Mouse (Mus musculus) kidney, postnatal 4 days (tissue): ENCODE measurements around the gene Neu1.
"Not testable (repeated sequence)": the region's sequence is repeated elsewhere in the genome, so short reads cannot be mapped to it uniquely, and the experiment has no call there.

Experiments
- DNase-seq, 2 experiments: peaks; one replicate each; pipeline ENCODE4 v3.0.0; 2021; ENCODE audit warnings: mixed read lengths in 2 of 2

The Neu1 gene

GRCm38 (mm10) chr17:34931061-34931734 lies at the start of gene Neu1:
Gene Neu1, plus strand, starts transcription at chr17:34931253.
- peak; percentile 99 for DNase-seq

DNA sequence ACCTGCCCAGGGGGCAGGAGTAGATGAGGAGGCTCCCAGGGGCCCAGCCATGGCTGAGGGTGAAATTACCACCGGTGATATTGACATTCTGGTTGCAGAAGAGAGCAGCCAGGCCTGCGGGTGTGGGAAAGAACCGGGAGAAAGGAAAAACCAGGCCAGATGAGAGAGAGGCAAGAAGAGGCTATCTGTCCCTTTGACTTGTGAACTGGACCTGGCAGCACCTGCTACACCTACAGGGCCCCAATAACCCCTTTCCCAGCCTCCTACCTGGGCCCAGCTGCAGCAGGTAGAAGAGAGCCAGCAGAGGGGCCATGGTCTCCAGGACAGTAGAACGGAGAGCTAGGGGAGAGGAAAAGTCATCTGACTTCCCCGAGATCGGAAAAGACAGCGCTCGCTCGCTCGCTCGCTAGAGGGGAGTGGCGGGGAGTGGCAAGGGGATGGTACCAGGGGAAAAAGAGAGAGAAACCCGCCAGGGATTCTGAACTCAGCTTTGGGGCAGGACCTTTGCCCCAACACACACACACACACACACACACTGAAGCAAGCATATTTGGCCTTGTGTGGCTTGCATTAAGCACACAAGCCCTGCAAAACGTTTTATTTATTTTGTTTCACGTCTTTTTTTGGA lies 49.3 kb upstream of the Neu1 start, which contains the start of gene Gm20547:
Gene Gm20547 (minus strand): TSS at position 360 of the 628 bp plus-strand sequence.
- peak; percentile 18 to 32 for DNase-seq

DNA sequence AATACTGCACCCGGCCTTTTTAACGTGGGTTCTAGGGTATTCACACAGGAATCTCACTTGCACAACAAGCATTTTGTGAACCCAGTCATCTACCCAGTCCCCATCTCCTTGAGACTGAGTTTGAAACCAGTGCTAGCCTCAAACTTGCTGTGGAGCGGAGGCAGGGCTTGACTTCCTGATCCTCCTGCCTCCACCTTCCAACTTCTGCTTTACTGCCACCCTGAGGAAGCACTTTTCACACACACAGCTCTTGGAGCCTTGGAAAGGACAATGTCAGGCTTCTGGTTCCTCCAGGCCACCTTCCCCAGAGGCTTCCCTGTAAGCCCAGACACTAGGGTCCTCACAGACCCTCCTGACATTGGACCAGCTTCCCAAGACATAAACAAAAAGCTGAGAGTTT lies 47.7 kb upstream of the Neu1 start:
- DNase-seq, result no peak

GRCm38 (mm10) chr17:34884704-34885103 lies 46.3 kb upstream of the Neu1 start:
- no peak for DNase-seq

DNA sequence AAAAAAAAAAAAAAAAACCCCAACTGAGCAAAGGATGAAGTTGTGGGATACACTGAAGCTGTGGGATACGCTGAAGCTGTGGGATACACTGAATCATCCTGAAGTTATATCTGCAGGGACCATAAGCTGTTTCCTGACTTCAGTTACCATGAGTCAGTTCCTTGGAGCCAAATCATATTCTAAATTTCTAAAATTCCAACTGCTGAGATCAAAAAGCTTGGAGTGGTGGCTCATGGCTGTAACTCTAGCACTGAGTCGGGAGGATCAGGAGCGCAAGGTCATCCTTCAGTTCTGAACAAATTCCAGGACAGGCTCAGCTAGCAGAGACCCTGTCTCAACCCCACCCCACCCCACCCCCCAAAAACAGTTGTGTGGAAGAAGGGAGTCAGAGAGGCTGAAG lies 45.4 kb upstream of the Neu1 start:
- DNase-seq, result no peak

- DNase-seq, result no peak
These were observed 43.1 kb upstream of the Neu1 start for GRCm38 (mm10) chr17:34887942-34888341.

DNA sequence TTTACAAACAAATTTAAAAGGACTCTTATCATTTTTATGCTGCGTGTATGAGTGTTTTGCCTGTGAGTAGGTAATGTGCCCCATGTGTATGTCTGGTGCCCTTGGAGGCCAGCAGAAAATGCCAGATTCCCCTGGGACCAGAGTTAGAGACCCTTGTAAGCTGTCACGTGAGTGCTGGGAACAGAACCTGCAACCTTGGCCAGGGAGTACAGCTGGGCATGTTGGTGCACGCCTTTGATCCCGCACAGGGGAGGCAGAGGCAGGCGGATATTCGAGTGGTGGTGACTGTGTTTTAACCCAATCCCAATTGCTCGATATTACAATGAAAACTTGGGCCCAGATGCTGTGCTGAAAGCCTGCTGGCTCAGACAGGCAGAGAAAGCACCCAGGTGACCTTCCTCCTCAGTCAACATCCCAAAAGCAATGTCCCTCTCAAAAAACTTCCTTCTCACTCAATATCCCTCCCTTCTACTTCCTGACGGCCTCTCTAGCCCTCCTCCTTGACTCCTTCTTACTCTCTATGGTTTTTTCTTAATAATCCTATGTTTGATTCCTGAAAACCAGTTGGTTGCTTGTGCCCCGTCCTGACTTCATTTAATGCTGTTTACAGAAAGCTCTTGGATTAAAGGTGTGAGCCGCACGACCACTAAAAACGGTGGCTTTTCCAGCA lies 40.8 kb upstream of the Neu1 start:
- no peak for DNase-seq

DNA sequence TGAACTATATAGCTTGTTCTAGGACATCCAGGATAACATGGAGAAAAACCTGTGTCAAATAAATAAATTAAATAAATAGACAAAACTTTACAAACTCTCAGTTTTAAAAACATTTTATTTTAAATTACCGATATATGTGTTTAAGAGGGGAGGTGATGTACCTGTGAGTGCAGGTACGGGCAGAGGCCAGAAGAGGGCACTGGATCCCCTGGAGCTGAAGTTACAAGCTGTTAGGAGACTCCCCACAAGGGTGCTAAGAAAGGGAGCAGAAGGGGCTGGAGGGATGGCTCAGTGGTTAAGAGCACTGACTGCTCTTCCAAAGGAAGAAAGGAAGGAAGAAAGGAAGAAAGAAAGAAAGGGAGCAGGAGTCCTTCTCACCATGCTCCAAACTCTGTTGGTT lies 39.7 kb upstream of the Neu1 start:
- no peak for DNase-seq

DNA sequence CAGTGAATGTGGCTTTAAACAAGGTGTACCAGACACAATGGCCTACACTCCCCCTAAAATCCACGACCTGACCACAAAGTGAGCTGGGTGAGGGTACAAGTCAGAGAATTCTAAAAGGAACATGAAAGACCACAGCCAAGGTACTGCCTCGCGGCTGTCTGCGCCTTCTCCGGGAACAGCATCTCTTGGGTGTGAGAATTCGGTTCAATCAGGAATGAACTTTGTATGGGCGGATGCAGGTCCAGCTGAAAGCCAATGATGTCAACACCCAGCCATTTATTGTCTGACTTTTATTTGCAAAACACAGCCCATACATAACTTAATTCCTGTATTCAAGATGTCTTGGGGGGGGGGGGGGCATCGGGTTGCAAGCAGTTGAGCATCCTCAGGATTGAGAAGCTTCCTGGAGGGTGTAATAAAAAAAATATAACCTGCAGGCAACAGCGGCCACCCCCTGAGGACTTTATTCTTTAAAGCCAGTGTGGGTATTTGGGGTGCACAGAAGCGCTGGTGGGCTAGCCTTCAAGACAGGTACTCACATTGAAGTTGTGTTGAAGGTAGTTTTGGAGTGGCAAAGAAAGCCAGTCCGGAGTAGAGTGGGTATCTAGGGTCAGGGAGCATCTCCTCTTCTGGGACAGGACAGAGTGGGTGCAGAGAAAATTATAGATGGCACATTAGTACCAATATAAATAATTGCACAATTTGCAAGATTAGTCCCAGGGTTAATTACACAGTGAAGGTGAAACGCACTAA lies 37.8 kb upstream of the Neu1 start:
- DNase-seq, result no peak

- DNase-seq, result peak; percentile 95 to 97
These were observed 36.9 kb upstream of the Neu1 start for GRCm38 (mm10) chr17:34894074-34894597.

GRCm38 (mm10) chr17:34894801-34895530 lies 36.1 kb upstream of the Neu1 start:
- DNase-seq, result peak; percentile 70 to 75

DNA sequence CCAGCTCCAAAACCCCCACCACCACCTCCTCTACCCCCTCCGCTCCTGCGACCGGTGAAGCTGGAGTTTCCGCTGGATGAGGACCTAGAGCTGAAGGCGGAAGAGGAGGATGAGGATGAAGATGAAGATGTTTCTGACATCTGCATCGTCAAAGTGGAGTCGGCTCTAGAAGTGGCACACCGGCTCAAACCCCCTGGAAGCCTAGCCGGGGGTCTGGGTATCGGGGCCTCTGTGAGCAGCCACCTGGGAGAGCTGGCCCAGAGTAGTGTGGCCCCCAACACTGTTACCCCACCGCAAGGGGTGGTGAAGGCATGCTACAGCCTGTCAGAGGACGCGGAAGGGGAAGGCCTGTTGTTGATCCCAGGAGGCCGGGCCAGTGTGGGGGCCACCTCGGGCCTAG lies 35.3 kb upstream of the Neu1 start:
- no peak for DNase-seq

DNA sequence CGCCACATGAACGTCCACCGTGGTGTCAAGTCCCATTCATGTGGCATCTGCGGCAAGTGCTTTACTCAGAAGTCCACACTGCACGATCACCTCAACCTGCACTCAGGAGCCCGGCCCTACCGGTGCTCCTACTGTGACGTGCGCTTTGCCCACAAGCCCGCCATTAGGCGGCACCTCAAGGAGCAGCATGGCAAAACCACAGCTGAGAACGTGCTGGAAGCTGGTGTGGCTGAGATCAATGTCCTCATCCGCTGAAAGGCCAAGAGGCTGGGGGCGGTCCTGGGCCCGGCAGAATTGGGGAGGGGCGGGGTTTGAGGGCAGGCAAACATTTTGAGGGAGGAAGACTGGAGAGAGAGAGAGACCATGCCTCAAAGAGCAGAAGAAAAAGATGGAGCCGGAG lies 34.7 kb upstream of the Neu1 start:
- DNase-seq, result peak; percentile 26 to 38

DNA sequence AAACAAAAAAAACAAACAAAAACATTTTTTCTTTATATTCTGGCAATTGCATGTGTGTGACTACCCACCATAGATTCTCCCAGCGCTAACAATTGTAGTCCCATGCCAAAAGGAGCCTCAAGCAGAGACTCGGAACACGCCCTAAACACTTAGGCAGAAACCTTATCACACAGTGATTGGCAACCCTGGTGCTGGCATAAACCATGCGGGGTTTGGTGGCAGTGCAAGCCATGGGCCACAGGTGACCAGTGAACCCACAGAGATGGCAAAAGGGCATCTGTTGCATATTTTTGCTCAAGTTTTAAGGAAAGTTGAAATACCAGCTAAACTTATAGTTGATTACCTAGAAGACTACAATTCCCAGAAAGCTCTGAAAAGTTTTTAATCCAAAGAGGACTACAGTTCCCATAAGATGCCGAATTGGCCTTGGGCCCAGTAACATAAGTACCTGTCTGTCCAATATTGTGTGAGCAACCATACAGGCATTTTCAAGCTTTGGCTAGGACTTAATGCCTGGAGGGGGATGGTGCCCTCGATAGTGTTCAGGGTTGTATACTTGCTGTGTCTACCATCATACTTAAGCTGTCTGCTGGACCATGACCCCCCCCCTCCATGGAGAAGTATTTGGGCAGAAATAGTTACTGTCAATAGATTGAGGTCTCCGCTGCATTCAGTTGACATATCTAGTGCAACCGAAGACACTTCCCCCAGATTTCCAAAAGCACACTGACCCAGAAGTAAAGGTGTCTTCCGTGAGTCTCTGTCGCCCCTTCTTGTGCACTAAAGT lies 33.5 kb upstream of the Neu1 start:
- DNase-seq, result peak; percentile 50 to 65

DNA sequence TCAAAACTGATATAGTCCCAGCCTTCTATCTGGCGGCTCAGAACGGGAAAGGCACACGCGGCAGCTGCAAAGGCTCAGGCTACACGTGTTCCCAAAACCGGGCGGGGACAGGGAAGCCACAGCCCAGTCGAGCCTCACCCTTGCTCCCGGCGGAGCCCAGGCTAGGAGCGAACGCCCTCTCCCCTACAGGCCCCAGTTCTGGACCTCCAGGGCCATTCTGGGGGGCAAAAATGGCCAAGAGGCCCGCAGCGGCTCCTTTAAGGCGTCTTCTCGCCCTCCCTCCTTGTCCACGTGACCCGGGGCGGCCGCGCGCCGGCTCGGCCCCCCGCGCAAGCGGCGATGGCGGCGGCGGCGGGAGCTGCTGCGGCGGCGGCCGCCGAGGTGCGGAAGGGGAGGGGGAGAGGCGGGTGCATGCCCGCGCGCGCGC lies 32.9 kb upstream of the Neu1 start, which contains the start of the genes C2 and Ehmt2:
Gene C2 (minus strand): TSS at position 106 of the 427 bp plus-strand sequence.
Gene Ehmt2 (plus strand): TSS at position 310 of the 427 bp plus-strand sequence.
- peak; percentile 83 to 91 for DNase-seq

- peak; percentile 62 to 72 for DNase-seq
These were observed 32.4 kb upstream of the Neu1 start for GRCm38 (mm10) chr17:34898706-34899052.

DNA sequence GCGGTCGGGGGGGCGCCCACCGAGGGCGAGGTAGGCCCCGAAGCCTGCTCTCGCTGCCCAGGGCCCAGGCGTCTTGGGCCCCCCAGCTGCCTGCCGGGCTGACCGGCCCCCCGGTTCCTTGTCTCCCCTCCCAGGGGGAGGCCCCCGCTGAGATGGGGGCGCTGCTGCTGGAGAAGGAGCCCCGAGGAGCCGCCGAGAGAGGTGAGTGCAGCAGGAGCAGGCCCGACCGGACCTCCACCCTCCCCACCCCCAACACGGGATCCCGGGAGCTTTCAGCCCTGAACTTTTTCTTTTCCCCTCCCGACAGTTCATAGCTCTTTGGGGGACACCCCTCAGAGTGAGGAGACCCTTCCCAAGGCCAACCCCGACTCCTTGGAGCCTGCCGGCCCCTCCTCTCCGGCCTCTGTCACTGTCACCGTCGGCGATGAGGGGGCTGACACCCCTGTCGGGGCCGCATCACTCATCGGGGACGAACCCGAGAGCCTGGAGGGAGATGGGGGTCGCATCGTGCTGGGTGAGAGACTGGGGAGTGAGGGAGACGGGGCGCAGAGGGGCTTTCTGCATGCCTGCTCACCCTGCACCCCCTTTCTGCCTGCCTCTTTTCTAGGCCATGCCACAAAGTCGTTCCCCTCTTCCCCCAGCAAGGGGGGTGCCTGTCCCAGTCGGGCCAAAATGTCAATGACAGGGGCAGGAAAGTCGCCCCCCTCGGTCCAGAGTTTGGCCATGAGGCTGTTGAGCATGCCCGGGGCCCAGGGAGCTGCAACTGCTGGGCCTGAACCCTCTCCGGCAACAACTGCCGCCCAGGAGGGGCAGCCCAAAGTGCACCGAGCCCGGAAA lies 31.8 kb upstream of the Neu1 start:
- peak; percentile 61 to 73 for DNase-seq

DNA sequence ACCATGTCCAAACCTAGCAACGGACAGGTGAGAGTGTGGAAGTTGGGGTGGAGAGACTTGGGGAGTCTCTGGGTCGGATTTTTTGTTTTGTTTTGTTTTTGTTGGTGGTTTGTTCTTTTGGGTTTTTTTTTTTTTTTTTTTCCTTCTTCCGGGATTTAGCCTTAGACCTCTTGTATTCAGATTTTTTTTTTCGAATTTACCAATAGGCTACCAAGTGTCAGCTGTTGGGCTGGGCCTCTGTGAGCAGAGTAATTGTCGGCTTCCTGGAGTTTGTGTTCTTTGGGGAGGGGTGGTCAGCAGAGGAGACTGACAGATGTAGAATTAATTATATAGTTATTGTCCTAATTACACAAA lies 31.2 kb upstream of the Neu1 start:
- peak; percentile 35 to 55 for DNase-seq

DNA sequence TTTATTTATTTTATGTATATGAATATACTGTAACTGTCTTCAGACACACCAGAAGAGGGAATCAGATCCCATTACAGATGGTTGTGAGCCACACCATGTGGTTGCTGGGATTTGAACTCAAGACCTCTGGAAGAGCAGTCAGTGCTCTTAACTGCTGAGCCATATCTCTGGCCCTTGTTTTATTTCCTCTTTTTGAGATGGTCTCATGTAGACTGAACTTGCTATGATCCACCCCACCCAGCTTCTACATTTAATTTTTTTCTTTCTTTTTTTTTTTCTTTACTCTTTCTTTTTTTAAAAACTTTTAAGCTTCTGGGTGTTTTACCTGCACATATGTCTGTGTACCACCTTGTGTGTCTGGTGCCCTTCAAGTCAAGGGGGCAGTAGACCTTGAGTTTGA lies 30.2 kb upstream of the Neu1 start:
- not testable (repeated sequence) for DNase-seq

- DNase-seq, result not testable (repeated sequence)
These were observed 29.1 kb upstream of the Neu1 start for GRCm38 (mm10) chr17:34901948-34902347.
